Mouse (Mus musculus) embryonic facial prominence, embryonic 12.5 days (tissue): ENCODE data around the gene A630089N07Rik. TPM values are rescaled to one million over a fixed set of nuclear protein-coding genes. Genes with fewer than 3 reads are reported as not detected.
"Not testable (repeated sequence)": the region's sequence is repeated elsewhere in the genome, so short reads cannot be mapped to it uniquely, and the experiment has no call there.

Experiments used
- ATAC-seq: fragments of 200-750 bp; cut with Nextera tagmentation; 2 replicates; pipeline ENCODE4 v1.8.0; 2017; ENCODE audit not compliant: insufficient number of reproducible peaks, insufficient read depth, low FRiP score, low TSS enrichment
- H3K27ac ChIP-seq: fragments of 300-500 bp; sonication (generic); 2 replicates; pipeline ENCODE4 v1.5.1; 2016; ENCODE audit warnings: mild to moderate bottlenecking
- H3K27me3 ChIP-seq: fragments of 300-500 bp; sonication (generic); 2 replicates; pipeline ENCODE4 v1.6.1; 2016; ENCODE audit warnings: mild to moderate bottlenecking, moderate library complexity
- H3K36me3 ChIP-seq: fragments of 300-500 bp; sonication (generic); 2 replicates; pipeline ENCODE4 v1.6.1; 2016; ENCODE audit warnings: mild to moderate bottlenecking
- H3K4me1 ChIP-seq: fragments of 300-500 bp; sonication (generic); 2 replicates; pipeline ENCODE4 v1.6.1; 2016
- H3K4me2 ChIP-seq: fragments of 300-500 bp; sonication (generic); replicated peaks from 2 replicates; pipeline ENCODE4 v1.6.1; 2016; ENCODE audit warnings: mild to moderate bottlenecking, moderate library complexity
- H3K4me3 ChIP-seq: fragments of 300-500 bp; sonication (generic); 2 replicates; pipeline ENCODE4 v1.5.1; 2016; ENCODE audit warnings: mild to moderate bottlenecking
- H3K9ac ChIP-seq: fragments of 300-500 bp; sonication (generic); 2 replicates; pipeline ENCODE4 v1.6.1; 2016; ENCODE audit warnings: mild to moderate bottlenecking, moderate library complexity
- H3K9me3 ChIP-seq: fragments of 300-500 bp; sonication (generic); 2 replicates; pipeline ENCODE4 v1.6.1; 2016; ENCODE audit warnings: mild to moderate bottlenecking, moderate library complexity
- WGBS: fragments of 180-500 bp; shearing (Covaris S2); methylation state at CpG from one replicate; pipeline ENCODE4 v1.1.7; 2016; 5-methylcytosine and 5-hydroxymethylcytosine counted together
- polyA plus RNA-seq: library from polyadenylated mRNA; unstranded; fragments of >200 nt; fragmentation: Nextera tagmentation; extraction: Ambion mirVana; gene quantifications from 2 replicates; pipeline ENCODE4 v1.2.1, GENCODE M21; 2016

A630089N07Rik gene
- polyA plus RNA-seq, 1 experiment from 2014 or later = 31.3 TPM

DNA sequence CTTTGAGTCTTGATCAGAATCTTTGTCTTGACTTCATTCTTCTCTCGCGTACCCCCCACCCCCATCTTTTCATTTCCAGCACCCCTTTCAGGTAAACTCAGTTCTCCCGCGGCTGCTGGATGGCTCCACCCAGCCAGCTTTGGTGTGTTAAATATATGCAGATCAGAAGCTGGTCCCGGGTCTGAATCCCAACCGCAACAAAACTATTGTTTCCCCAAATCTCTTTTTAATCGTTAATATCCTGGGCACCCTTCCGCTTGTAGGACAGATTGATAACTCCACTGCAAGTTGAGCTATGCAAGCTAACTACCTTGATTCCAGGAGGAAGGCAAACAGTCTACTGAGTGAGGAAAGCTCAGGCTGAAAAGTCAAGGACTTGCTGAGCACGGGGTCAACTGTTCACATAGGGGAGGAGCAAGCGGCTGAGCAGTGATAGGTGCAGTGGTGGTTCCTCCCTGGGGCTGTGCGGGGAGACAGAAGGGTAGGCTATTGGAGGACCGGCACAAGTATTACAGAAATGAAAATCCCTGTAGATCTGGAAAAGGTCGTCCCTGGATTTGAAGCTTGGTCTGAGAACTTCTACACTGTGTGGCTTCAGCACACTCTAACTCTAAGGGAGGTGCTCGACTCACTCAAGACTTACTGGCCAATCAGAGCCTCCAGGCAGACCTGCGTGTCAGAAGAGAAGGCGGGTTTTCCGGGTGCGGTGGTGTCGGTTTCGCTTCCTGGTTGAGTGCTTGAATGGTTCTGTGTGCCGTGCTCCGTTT lies 85.5 kb downstream of the A630089N07Rik start, which contains the start of gene B230307C23Rik:
TSS of gene B230307C23Rik (plus strand) at position 700 of the 767 bp plus-strand sequence.
- Histone ChIP-seq H3K27me3 (no peaks in the 10 kb centered on the region), H3K9ac (peak within 1 kb of the TSS; percentile 50), H3K36me3 (peaks cover 8% of the 10 kb centered on the region; the same call in 1 of the 2 replicates), H3K4me1 (no peaks in the 10 kb centered on the region), H3K9me3 (peaks cover 10% of the 10 kb centered on the region), H3K27ac (peak within 1 kb of the TSS; percentile 47), H3K4me2 (peak within 1 kb of the TSS; percentile 62), H3K4me3 (peak within 1 kb of the TSS; percentile 60)
- peak; percentile 99 for ATAC-seq
- WGBS = 2% methylated on average over 22 of the region's 22 CpGs

DNA sequence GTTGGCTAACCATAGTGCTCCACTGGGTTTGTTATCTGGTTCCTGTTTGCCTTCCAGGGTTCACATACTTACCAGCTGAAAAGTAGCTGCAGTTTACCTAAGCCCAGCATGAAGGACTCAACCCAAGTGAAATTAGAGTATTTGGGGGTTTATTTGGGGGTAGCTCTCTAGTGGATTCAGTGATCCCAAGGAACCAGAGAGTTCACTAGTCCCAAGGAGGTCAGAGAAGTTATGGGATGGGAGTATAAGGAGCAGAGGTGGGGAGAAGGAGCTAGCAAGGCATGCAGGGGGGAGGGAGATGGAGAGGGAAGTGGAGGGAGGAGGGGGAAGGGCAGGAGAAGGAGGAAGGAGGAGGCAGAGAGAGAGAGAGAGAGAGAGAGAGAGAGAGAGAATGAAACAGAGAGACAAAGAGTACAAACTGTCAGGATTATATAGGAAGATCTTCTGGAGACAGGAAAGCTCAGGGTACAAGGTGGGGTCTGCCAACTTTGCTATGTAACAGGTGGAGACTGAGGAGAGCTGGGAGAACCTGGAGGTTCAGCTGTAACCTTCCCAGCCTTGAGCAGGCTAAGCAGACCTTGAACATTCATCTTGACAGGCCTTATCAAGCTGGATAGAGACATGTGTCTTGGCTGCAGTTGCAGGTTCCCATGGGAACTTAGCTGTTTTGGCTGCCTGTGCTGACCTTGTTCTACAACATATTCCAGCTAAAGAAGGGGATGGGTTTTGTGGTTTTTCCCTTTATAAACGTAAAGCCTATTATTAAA lies 86.2 kb downstream of the A630089N07Rik start:
- Histone ChIP-seq H3K4me2 (peak overlapping the region; percentile 62), H3K4me1 (no peaks in the 10 kb centered on the region), H3K4me3 (peak overlapping the region; percentile 60), H3K9me3 (peaks cover 10% of the 10 kb centered on the region), H3K27me3 (no peaks in the 10 kb centered on the region), H3K36me3 (peaks cover 8% of the 10 kb centered on the region; the same call in 1 of the 2 replicates), H3K9ac (no peak overlapping the region), H3K27ac (no peak overlapping the region)
- no peak for ATAC-seq
- 24% methylated on average over 1 of the region's 1 CpGs for WGBS

DNA sequence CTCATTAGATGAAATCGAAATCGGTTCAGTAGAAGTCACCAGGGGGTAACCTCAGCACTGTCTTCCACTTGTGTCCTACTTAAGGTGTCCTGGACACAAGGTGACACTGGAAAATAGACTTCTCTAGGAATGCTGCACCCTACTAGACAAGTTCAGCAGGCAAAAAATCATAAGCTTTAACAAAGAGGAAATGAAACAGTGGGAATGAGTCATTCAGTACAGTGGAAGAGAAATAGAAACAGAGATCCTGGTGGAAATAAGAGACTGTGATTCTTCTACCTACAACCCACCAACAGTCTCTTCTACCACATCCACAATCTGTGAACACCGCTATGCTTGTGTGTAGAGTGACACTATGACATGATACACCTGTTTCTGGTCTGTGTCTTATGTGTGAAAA lies 89.8 kb downstream of the A630089N07Rik start:
- not testable (repeated sequence) for H3K27ac ChIP-seq, H3K4me2 ChIP-seq, H3K27me3 ChIP-seq, H3K9ac ChIP-seq, H3K4me3 ChIP-seq, H3K9me3 ChIP-seq, H3K4me1 ChIP-seq, H3K36me3 ChIP-seq, ATAC-seq
- WGBS = 79% methylated on average over 3 of the region's 3 CpGs

DNA sequence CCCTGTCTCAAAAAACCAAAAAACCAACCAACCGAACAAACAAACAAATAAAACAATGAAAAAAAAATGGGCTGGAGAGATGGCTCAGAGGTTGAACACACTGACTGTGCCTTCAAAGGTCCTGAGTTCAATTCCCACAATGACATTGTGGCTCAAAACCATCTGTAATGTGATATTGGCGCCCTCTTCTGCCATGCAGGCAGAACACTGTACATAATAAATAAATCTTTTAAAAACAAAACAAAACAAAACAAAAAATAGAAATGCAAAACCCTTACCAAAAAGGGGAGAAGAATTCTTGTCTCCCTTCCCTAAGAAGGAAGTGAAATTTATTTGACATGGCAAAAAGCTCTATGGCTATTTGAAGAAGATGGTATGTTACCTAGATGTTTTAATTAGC lies 90.7 kb downstream of the A630089N07Rik start:
- no peak overlapping the region for H3K4me2 ChIP-seq
- no peak overlapping the region for H3K9ac ChIP-seq
- WGBS = 68% methylated on average over 2 of the region's 2 CpGs
- H3K27ac ChIP-seq = no peak overlapping the region
- no peaks in the 10 kb centered on the region for H3K27me3 ChIP-seq
- H3K9me3 ChIP-seq = 0 out of 2 replicates have a peak, but pooled peaks cover 3% of the 10 kb centered on the region
- H3K36me3 ChIP-seq = no peaks in the 10 kb centered on the region
- no peak overlapping the region for H3K4me3 ChIP-seq
- H3K4me1 ChIP-seq = no peaks in the 10 kb centered on the region
- ATAC-seq = no peak

DNA sequence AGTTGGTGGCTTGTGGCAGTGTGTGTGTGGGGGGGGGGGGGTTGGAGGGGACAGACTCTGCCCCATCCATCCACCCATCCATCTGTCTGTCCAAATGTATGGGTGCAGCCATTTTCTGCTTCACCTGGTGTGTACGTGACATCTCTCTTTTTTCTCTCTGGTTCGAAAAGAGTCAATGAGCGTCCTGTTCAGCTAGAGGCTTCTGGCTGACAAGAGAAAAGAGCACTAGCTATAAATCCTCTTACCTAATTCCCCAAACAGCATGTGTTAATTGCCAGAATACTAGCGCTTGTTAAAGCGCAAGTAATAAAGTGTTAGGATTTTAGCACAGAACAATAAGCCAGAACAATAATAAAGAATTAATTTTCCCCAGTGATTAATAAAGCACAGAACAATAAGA lies 97.7 kb downstream of the A630089N07Rik start:
- Histone ChIP-seq H3K4me3 (no peak overlapping the region), H3K4me1 (no peaks in the 10 kb centered on the region), H3K27me3 (no peaks in the 10 kb centered on the region), H3K36me3 (no peaks in the 10 kb centered on the region), H3K27ac (no peak overlapping the region), H3K9ac (no peak overlapping the region), H3K4me2 (no peak overlapping the region), H3K9me3 (0 out of 2 replicates have a peak, but pooled peaks cover 3% of the 10 kb centered on the region)
- WGBS = 81% methylated on average over 5 of the region's 5 CpGs
- no peak for ATAC-seq

DNA sequence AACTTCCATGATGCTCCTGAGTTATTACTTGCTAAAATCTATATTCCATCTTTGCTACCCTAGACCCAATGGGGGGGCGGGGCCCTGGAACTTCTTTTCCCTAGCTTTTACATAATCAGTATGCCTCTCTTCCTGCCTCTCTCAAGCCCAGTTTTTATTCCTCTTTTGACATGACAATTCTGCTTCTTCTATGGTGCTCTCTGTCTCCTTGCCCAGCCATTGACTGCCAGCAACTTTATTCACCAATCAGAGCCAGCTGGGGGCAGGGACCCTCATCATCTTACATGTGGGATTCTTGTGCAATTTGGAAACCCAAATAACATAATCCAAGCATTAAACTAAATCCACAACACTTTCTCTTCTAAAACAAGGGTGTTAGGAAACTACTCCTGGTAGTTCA lies 100.9 kb downstream of the A630089N07Rik start:
- Histone ChIP-seq H3K4me3 (no peak overlapping the region), H3K4me1 (no peaks in the 10 kb centered on the region), H3K4me2 (no peak overlapping the region), H3K27ac (no peak overlapping the region), H3K9ac (no peak overlapping the region), H3K36me3 (no peaks in the 10 kb centered on the region), H3K9me3 (no peaks in the 10 kb centered on the region), H3K27me3 (no peaks in the 10 kb centered on the region)
- no peak for ATAC-seq
- WGBS = 94% methylated on average over 1 of the region's 1 CpGs

DNA sequence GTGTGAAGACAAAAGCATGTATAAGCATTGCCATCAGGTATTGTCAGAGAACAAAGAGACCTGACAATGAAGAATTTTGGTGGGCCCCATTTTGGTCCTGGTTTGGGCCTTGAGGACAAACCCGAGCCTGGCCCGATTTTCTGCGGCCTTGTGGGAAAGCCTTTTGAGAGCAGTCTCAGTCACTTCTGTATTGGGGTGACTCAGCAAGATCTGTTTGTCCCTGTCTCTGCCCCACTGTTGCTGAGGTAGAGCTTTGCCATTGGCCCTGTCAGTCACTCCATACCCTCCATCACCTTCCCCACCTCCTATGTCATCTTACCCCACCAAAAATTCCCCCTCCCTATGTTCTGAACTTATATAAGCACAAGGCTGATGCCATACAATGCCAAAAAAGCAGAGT lies 104.5 kb downstream of the A630089N07Rik start:
- Histone ChIP-seq H3K36me3 (no peaks in the 10 kb centered on the region), H3K27me3 (no peaks in the 10 kb centered on the region), H3K9me3 (no peaks in the 10 kb centered on the region), H3K4me1 (no peaks in the 10 kb centered on the region), H3K4me2 (no peak overlapping the region), H3K9ac (no peak overlapping the region), H3K4me3 (no peak overlapping the region), H3K27ac (no peak overlapping the region)
- no peak for ATAC-seq
- 92% methylated on average over 3 of the region's 3 CpGs for WGBS

DNA sequence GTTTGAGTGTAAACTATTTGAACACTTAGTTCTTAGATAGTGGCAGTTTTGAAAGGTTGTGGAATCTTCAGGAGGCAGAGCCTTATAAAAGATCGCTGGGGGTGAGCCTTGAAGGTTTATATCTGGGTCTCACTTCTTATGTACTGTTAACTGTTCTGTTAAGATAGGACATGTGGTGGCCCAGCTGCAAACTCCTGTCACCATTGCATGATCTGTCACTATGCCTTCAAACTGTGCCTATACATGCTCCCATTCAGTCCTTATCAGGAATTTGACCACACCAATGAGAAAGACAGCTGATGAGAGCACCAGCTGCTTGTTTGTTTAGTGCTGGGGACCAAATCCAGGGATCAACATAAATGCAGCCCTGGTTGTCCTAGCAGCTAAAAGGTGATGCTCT lies 105.0 kb downstream of the A630089N07Rik start:
- Histone ChIP-seq H3K27me3 (no peaks in the 10 kb centered on the region), H3K4me1 (no peaks in the 10 kb centered on the region), H3K9ac (no peak overlapping the region), H3K36me3 (no peaks in the 10 kb centered on the region), H3K27ac (no peak overlapping the region), H3K4me3 (no peak overlapping the region), H3K9me3 (no peaks in the 10 kb centered on the region), H3K4me2 (no peak overlapping the region)
- 67% methylated on average over 1 of the region's 1 CpGs for WGBS
- no peak for ATAC-seq

DNA sequence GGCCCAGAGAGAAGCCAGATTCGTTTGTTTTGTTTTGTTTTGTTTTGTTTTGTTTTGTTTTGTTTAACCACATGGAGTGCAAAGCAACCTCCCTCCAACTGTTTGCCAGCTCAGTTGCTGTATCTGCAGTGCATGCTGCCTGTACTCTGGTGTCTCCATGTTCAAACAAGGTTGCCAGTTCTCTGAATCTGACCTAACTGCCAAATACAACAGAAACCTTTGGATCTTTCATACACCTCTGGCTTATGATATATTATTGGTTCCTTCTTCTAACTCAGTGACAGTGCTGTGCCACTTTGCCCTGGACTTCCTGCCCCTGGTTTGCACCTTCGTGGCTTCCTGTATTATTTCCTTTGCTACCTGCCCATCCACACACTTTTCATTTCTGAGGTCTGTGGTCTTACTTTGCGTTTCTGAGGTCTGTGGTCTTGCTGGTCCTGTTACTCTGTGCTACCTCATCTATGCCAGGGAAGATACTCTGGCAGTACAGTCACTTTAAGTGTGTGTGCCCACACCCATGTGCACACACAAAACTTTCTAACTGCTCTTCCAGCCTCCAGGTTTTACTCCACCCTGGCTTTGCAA lies 118.2 kb downstream of the A630089N07Rik start:
- WGBS = 88% methylated on average over 3 of the region's 3 CpGs
- H3K4me3 ChIP-seq = no peak overlapping the region
- no peaks in the 10 kb centered on the region for H3K9me3 ChIP-seq
- ATAC-seq = no peak
- H3K4me2 ChIP-seq = no peak overlapping the region
- no peaks in the 10 kb centered on the region for H3K36me3 ChIP-seq
- H3K9ac ChIP-seq = no peak overlapping the region
- H3K27ac ChIP-seq = no peak overlapping the region
- H3K27me3 ChIP-seq = no peaks in the 10 kb centered on the region
- H3K4me1 ChIP-seq = peaks cover 4% of the 10 kb centered on the region; the same call in 1 of the 2 replicates

DNA sequence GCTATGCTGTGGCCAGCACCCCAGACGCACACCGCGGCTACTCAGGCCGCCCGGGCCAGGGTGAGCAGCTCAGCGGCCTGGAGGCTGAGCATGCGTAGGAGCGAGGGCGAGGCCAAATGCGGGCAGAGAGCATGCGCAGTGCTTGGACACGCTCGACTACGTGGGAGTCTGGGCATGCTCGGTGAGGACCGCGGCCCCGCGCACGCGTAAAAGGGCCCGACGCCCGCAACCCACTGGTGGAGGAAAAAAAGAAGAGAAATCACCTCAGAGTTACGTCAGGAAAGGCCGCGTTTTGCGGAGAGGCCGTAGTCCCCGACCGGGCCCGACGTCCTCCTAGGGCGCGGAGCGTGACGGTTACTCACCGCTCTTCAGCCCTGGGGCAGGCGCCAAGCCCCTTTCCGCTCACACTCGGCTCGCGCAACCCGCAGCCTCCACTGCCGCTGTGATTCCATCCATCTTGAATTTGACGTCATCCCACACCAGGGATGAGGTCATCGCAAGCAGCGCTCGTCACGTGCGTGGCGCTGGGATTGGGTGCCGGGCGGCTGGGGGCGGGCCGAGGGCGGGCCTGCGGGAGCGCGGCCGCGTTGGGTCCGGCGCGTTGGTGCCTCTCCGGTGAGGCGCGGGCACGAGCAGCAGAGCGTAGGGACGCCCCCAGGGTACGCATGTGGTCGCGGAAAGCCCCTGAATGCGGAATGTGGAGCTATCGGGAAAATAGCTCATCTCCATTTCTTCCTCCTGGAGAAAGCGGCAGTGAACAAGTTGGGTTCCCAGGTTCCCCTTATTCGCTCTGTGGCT lies 119.9 kb downstream of the A630089N07Rik start, which contains the start of the genes C2cd2 and Zbtb21:
TSS of gene C2cd2 (minus strand) at position 448 of the 798 bp plus-strand sequence.
TSS of gene Zbtb21 (minus strand) at position 472 of the 798 bp plus-strand sequence.
- Histone ChIP-seq H3K4me1 (peaks cover 11% of the 10 kb centered on the region; the same call in 1 of the 2 replicates), H3K36me3 (no peaks in the 10 kb centered on the region), H3K4me3 (peak within 1 kb of the TSS; percentile 90), H3K4me2 (peak within 1 kb of the TSS; percentile 89), H3K27ac (peak within 1 kb of the TSS; percentile 95), H3K9ac (peak within 1 kb of the TSS; percentile 89), H3K9me3 (no peaks in the 10 kb centered on the region), H3K27me3 (no peaks in the 10 kb centered on the region)
- peak; percentile 99 for ATAC-seq
- WGBS = under 1% methylated on average over 78 of the region's 78 CpGs
